Mouse (Mus musculus) hindbrain, embryonic 16.5 days (tissue): Measurements from ENCODE around the gene Chpf2. TPM values are rescaled to one million over a fixed set of nuclear protein-coding genes. Genes with fewer than 3 reads are reported as not detected.

Experiments
- ATAC-seq: fragments of 200-750 bp; cut with Nextera tagmentation; 2 replicates; pipeline ENCODE4 v1.8.0; 2017; ENCODE audit warnings: moderate TSS enrichment, moderate library complexity
- H3K27ac ChIP-seq: fragments of 300-500 bp; sonication (generic); 2 replicates; pipeline ENCODE4 v1.5.1; 2014; ENCODE audit warnings: low read depth, mild to moderate bottlenecking, control low read depth, low read length, moderate library complexity
- H3K27me3 ChIP-seq: fragments of 300-500 bp; sonication (generic); replicated peaks from 2 replicates; pipeline ENCODE4 v1.6.1; 2014; ENCODE audit warnings: low read length; ENCODE audit not compliant: control insufficient read depth, insufficient read depth
- H3K36me3 ChIP-seq: fragments of 300-500 bp; sonication (generic); 2 replicates; pipeline ENCODE4 v1.6.1; 2014; ENCODE audit warnings: mild to moderate bottlenecking, low read length, moderate library complexity, mixed read lengths; ENCODE audit not compliant: control insufficient read depth, insufficient read depth
- H3K4me1 ChIP-seq: fragments of 300-500 bp; sonication (generic); 2 replicates; pipeline ENCODE4 v1.6.1; 2014; ENCODE audit warnings: low read depth, low read length; ENCODE audit not compliant: control insufficient read depth, insufficient read depth
- H3K4me2 ChIP-seq: fragments of 300-500 bp; sonication (generic); 2 replicates; pipeline ENCODE4 v1.6.1; 2014; ENCODE audit warnings: mild to moderate bottlenecking, low read length, control low read depth, moderate library complexity
- H3K4me3 ChIP-seq: fragments of 300-500 bp; sonication (generic); 2 replicates; pipeline ENCODE4 v1.5.1; 2014; ENCODE audit warnings: mild to moderate bottlenecking, low read length, control low read depth, moderate library complexity
- H3K9ac ChIP-seq: fragments of 300-500 bp; sonication (generic); 2 replicates; pipeline ENCODE4 v1.6.1; 2014; ENCODE audit warnings: low read depth, mild to moderate bottlenecking, control low read depth, low read length, moderate library complexity
- H3K9me3 ChIP-seq: fragments of 300-500 bp; sonication (generic); 2 replicates; pipeline ENCODE4 v1.6.1; 2014; ENCODE audit warnings: mild to moderate bottlenecking, low read length, moderate library complexity; ENCODE audit not compliant: control insufficient read depth
- WGBS: fragments of 180-500 bp; shearing (Covaris S2); extraction: QIAGEN DNeasy Blood & Tissue Kit; methylation state at CpG from one replicate; pipeline ENCODE4 v1.1.7; 2014; 5-methylcytosine and 5-hydroxymethylcytosine counted together
- polyA plus RNA-seq: library from polyadenylated mRNA; unstranded; fragments of >200 nt; fragmentation: Nextera tagmentation; extraction: Ambion mirVana; gene quantifications from 2 replicates; pipeline ENCODE4 v1.2.1, GENCODE M21; 2015

The Chpf2 gene
- polyA plus RNA-seq, 1 experiment from 2014 or later: 20.6 TPM

GRCm38 (mm10) chr5:24611366-24612301 is 25.1 kb downstream of the Chpf2 start:
- 38% methylated on average over 7 of the region's 7 CpGs for whole genome bisulfite sequencing
- no peaks in the 10 kb centered on the region for H3K9me3 ChIP-seq
- H3K27me3 ChIP-seq: no peaks in the 10 kb centered on the region
- ATAC-seq: peak; percentile 67
- peak overlapping the region; percentile 42; the same call in 1 of the 2 replicates for H3K27ac ChIP-seq
- no peak overlapping the region for H3K4me3 ChIP-seq
- H3K9ac ChIP-seq: no peak overlapping the region
- no peaks in the 10 kb centered on the region for H3K36me3 ChIP-seq
- no peak overlapping the region for H3K4me2 ChIP-seq
- peaks cover 22% of the 10 kb centered on the region for H3K4me1 ChIP-seq

GRCm38 (mm10) chr5:24612302-24612649 is 25.7 kb downstream of the Chpf2 start:
- Histone ChIP-seq H3K27ac (0 out of 2 replicates have a peak overlapping the region, but pooled peaks have one; percentile 18), H3K27me3 (no peaks in the 10 kb centered on the region), H3K4me2 (no peak overlapping the region), H3K9ac (no peak overlapping the region), H3K4me3 (no peak overlapping the region), H3K4me1 (peaks cover 17% of the 10 kb centered on the region), H3K9me3 (no peaks in the 10 kb centered on the region), H3K36me3 (no peaks in the 10 kb centered on the region)
- peak; percentile 32 for ATAC-seq
- 56% methylated on average over 5 of the region's 5 CpGs for WGBS

- H3K36me3 ChIP-seq: no peaks in the 10 kb centered on the region
- H3K9me3 ChIP-seq: no peaks in the 10 kb centered on the region
- 51% methylated on average over 6 of the region's 6 CpGs for WGBS
- H3K9ac ChIP-seq: no peak overlapping the region
- H3K4me2 ChIP-seq: no peak overlapping the region
- H3K4me1 ChIP-seq: peaks cover 20% of the 10 kb centered on the region; the same call in 1 of the 2 replicates
- peak; percentile 58 for ATAC-seq
- H3K27ac ChIP-seq: no peak overlapping the region; the same call in 1 of the 2 replicates
- no peak overlapping the region for H3K4me3 ChIP-seq
- no peaks in the 10 kb centered on the region for H3K27me3 ChIP-seq
Observed at GRCm38 (mm10) chr5:24615097-24615496, 28.6 kb downstream of the Chpf2 start.

- Histone ChIP-seq H3K9me3 (no peaks in the 10 kb centered on the region), H3K4me2 (no peak overlapping the region), H3K9ac (no peak overlapping the region), H3K27ac (no peak overlapping the region), H3K36me3 (no peaks in the 10 kb centered on the region), H3K4me1 (peaks cover 24% of the 10 kb centered on the region), H3K27me3 (no peaks in the 10 kb centered on the region; the same call in 1 of the 2 replicates), H3K4me3 (no peak overlapping the region)
- 87% methylated on average over 3 of the region's 3 CpGs for WGBS
- ATAC-seq: no peak
Observed at GRCm38 (mm10) chr5:24618921-24619320, 32.4 kb downstream of the Chpf2 start.

GRCm38 (mm10) chr5:24620116-24620515 is 33.6 kb downstream of the Chpf2 start:
- H3K4me2 ChIP-seq: no peak overlapping the region
- 73% methylated on average over 8 of the region's 8 CpGs for WGBS
- no peaks in the 10 kb centered on the region for H3K36me3 ChIP-seq
- ATAC-seq: no peak
- peak overlapping the region; percentile 27; the same call in 1 of the 2 replicates for H3K9ac ChIP-seq
- no peak overlapping the region for H3K27ac ChIP-seq
- H3K27me3 ChIP-seq: no peaks in the 10 kb centered on the region; the same call in 1 of the 2 replicates
- H3K9me3 ChIP-seq: no peaks in the 10 kb centered on the region
- no peak overlapping the region for H3K4me3 ChIP-seq
- H3K4me1 ChIP-seq: peaks cover 30% of the 10 kb centered on the region

GRCm38 (mm10) chr5:24620626-24621025 is 34.1 kb downstream of the Chpf2 start:
- H3K27me3 ChIP-seq: no peaks in the 10 kb centered on the region; the same call in 1 of the 2 replicates
- peaks cover 30% of the 10 kb centered on the region for H3K4me1 ChIP-seq
- no peak overlapping the region for H3K4me3 ChIP-seq
- no peaks in the 10 kb centered on the region for H3K36me3 ChIP-seq
- H3K9ac ChIP-seq: no peak overlapping the region
- no peaks in the 10 kb centered on the region for H3K9me3 ChIP-seq
- WGBS: 77% methylated on average over 8 of the region's 8 CpGs
- ATAC-seq: no peak
- no peak overlapping the region for H3K4me2 ChIP-seq
- H3K27ac ChIP-seq: no peak overlapping the region

GRCm38 (mm10) chr5:24622386-24623040 is 36.0 kb downstream of the Chpf2 start:
- ATAC-seq: no peak
- H3K4me2 ChIP-seq: peak overlapping the region; percentile 68
- H3K4me3 ChIP-seq: no peak overlapping the region
- no peaks in the 10 kb centered on the region for H3K9me3 ChIP-seq
- 72% methylated on average over 7 of the region's 7 CpGs for WGBS
- no peak overlapping the region for H3K27ac ChIP-seq
- peaks cover 30% of the 10 kb centered on the region for H3K4me1 ChIP-seq
- H3K27me3 ChIP-seq: no peaks in the 10 kb centered on the region; the same call in 1 of the 2 replicates
- no peaks in the 10 kb centered on the region for H3K36me3 ChIP-seq
- peak overlapping the region; percentile 27; the same call in 1 of the 2 replicates for H3K9ac ChIP-seq

GRCm38 (mm10) chr5:24623041-24623985 is 36.8 kb downstream of the Chpf2 start:
- WGBS: 36% methylated on average over 8 of the region's 8 CpGs
- H3K36me3 ChIP-seq: no peaks in the 10 kb centered on the region
- ATAC-seq: peak; percentile 12; the same call in 1 of the 2 replicates
- H3K4me1 ChIP-seq: peaks cover 30% of the 10 kb centered on the region
- peak overlapping the region; percentile 68 for H3K27ac ChIP-seq
- peak overlapping the region; percentile 87 for H3K9ac ChIP-seq
- H3K27me3 ChIP-seq: no peaks in the 10 kb centered on the region; the same call in 1 of the 2 replicates
- no peaks in the 10 kb centered on the region for H3K9me3 ChIP-seq
- peak overlapping the region; percentile 72 for H3K4me3 ChIP-seq
- peak overlapping the region; percentile 68 for H3K4me2 ChIP-seq
